Mouse (Mus musculus): ENCODE measurements at regions not wholly inside any gene's neighbourhood (a gene's known extent, or its start where the extent isn't known, plus 50 kb on each side); places are given as distances from the start of the nearest gene placed in this dataset.

DNA sequence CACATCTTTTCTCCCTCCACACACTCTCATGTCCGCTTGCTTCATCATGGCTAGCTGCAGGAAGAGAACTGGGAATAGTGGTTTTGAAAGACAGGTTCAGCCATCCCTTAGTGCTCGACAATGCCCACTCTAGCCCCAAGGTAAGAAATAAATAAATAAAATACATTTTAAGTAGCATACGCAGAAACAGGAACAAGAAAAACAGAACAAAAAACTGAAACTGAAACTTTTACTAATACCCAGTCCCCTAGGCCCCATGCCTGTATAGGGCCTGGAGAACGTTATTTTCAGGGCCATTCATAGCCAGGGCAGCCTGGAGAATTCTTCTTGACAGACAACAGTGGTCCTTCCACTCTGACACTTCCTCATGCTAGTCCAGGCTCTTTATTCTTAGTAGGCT lies 216.4 kb upstream of the Hes1 start:
- H3K79me2 ChIP-seq (ENCODE audit: control insufficient read depth, insufficient read depth): no peaks in the 10 kb centered on the region
- H3K4me2 ChIP-seq (ENCODE audit: low read depth): no peak overlapping the region
- H3K27me3 ChIP-seq (ENCODE audit: control insufficient read depth, insufficient read depth, insufficient read length): no peaks in the 10 kb centered on the region
- no peak for TF ChIP-seq REST (IDR thresholded peaks at IDR 0.05; ENCODE audit: insufficient read depth, insufficient read length)
- no peak for TF ChIP-seq CEBPB (IDR thresholded peaks at IDR 0.05; ENCODE audit: insufficient read depth, poor library complexity, severe bottlenecking)
- TF ChIP-seq MAX (IDR thresholded peaks at IDR 0.05; ENCODE audit: low read depth): no peak
- H3K4me3 ChIP-seq: no peak overlapping the region
- no peaks in the 10 kb centered on the region for H3K36me3 ChIP-seq (ENCODE audit: control insufficient read depth, insufficient read depth)
- no peak overlapping the region for H3ac ChIP-seq (ENCODE audit: control insufficient read depth, insufficient read length)

DNA sequence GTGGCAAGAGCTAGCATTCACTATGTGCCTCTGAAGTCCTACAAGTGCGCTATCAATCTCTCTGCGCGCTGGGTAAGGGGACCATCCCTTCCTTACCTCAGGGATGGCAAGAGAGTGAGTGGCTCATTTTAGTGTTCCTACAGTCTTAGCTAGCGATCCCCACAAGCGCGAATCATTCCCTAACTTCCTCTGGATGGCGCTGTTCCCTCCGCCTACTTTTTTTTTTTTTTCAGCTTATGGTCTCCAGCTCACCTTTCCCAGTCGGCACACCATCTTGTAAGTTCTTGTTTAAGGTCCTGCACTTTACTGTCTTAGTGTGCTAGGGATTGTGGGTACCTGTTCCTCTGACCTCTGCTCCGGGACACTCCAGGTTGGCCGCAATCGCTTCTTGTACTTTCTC lies 215.7 kb upstream of the Hes1 start:
- H3K4me3 ChIP-seq: no peak overlapping the region
- no peaks in the 10 kb centered on the region for H3K79me2 ChIP-seq (ENCODE audit: control insufficient read depth, insufficient read depth)
- no peak overlapping the region for H3K4me2 ChIP-seq (ENCODE audit: low read depth)
- no peaks in the 10 kb centered on the region for H3K27me3 ChIP-seq (ENCODE audit: control insufficient read depth, insufficient read depth, insufficient read length)
- TF ChIP-seq USF1 (IDR thresholded peaks at IDR 0.05; ENCODE audit: low read depth): no peak
- no peak for TF ChIP-seq REST (IDR thresholded peaks at IDR 0.05; ENCODE audit: insufficient read depth, insufficient read length)
- no peak for TF ChIP-seq SRF (IDR thresholded peaks at IDR 0.05; ENCODE audit: control insufficient read depth, insufficient read length, low read depth)
- no peak for TF ChIP-seq E2F4 (IDR thresholded peaks at IDR 0.05; ENCODE audit: insufficient read depth)
- H3ac ChIP-seq (ENCODE audit: control insufficient read depth, insufficient read length): no peak overlapping the region
- H3K36me3 ChIP-seq (ENCODE audit: control insufficient read depth, insufficient read depth): no peaks in the 10 kb centered on the region

DNA sequence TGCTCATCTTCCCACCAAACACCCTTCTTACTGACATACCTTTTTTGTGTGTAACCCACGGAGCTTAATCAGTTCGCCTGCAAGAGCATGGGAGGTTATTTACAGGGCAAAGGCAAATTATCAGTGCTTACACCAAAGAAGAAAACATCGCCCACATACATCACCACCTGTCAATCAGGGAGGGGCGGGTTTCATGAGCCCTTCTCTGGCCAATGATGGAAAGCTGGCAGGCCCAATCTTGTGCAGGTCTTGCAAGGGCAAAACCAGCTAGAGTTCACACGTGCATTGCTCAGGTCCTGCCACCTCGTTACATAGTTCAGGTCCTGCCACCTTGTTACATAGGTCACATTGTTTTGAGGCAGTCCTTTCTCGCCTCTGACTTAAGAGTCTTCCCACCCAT lies 214.7 kb upstream of the Hes1 start:
- H3ac ChIP-seq (ENCODE audit: control insufficient read depth, insufficient read length): no peak overlapping the region
- no peak for TF ChIP-seq POLR2AphosphoS2 (IDR thresholded peaks at IDR 0.05; ENCODE audit: insufficient read length, low read depth)
- no peak for TF ChIP-seq E2F4 (IDR thresholded peaks at IDR 0.05; ENCODE audit: insufficient read depth)
- no peak for TF ChIP-seq POLR2A (IDR thresholded peaks at IDR 0.05; ENCODE audit: insufficient read length, low read depth)
- no peak for TF ChIP-seq USF1 (IDR thresholded peaks at IDR 0.05; ENCODE audit: low read depth)
- no peak for TF ChIP-seq TCF3 (IDR thresholded peaks at IDR 0.05; ENCODE audit: insufficient read length, low read depth)
- TF ChIP-seq MAX (IDR thresholded peaks at IDR 0.05; ENCODE audit: low read depth): no peak
- no peak for TF ChIP-seq MYOD1 (IDR thresholded peaks at IDR 0.05; ENCODE audit: control insufficient read depth in 1 of 3, insufficient read length in 2 of 3, low read depth in 2 of 3)
- no peak for TF ChIP-seq MYOG (IDR thresholded peaks at IDR 0.05; ENCODE audit: control insufficient read depth in 1 of 3, insufficient read depth in 1 of 3, insufficient read length in 2 of 3, low read depth in 2 of 3)
- TF ChIP-seq TCF12 (IDR thresholded peaks at IDR 0.05; ENCODE audit: insufficient read depth, poor library complexity, severe bottlenecking): no peak
- TF ChIP-seq SRF (IDR thresholded peaks at IDR 0.05; ENCODE audit: control insufficient read depth, insufficient read length, low read depth): no peak
- no peak for TF ChIP-seq CEBPB (IDR thresholded peaks at IDR 0.05; ENCODE audit: insufficient read depth, poor library complexity, severe bottlenecking)
- TF ChIP-seq REST (IDR thresholded peaks at IDR 0.05; ENCODE audit: insufficient read depth, insufficient read length): no peak
- H3K4me3 ChIP-seq: no peak overlapping the region
- no peak overlapping the region for H3K4me2 ChIP-seq (ENCODE audit: low read depth)
- H3K36me3 ChIP-seq (ENCODE audit: control insufficient read depth, insufficient read depth): no peaks in the 10 kb centered on the region
- H3K79me2 ChIP-seq (ENCODE audit: control insufficient read depth, insufficient read depth): no peaks in the 10 kb centered on the region
- no peaks in the 10 kb centered on the region for H3K27me3 ChIP-seq (ENCODE audit: control insufficient read depth, insufficient read depth, insufficient read length)

DNA sequence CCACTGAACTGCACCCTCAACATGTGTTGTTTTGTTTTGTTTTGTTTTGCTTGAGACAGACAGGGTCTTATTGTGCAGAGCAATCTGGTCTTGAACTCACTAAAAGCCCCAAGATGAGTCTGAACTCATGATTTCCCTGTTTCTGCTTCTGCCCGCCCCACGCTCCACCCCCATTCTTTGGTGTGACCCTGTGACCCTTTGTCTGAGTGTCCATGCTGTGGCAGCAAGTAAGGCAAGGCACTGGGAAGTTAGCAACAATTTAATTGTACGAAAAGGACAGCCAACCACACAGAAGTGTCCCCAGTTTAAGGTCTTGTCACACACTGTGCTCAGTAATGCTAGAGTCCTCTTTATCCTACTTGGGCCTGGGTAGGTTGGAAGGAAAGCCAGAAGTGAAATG lies 213.6 kb upstream of the Hes1 start:
- Histone ChIP-seq H3ac (ENCODE audit: control insufficient read depth, insufficient read length) (no peak overlapping the region), H3K4me3 (no peak overlapping the region), H3K27me3 (ENCODE audit: control insufficient read depth, insufficient read depth, insufficient read length) (no peaks in the 10 kb centered on the region), H3K36me3 (ENCODE audit: control insufficient read depth, insufficient read depth) (no peaks in the 10 kb centered on the region), H3K79me2 (ENCODE audit: control insufficient read depth, insufficient read depth) (no peaks in the 10 kb centered on the region), H3K4me2 (ENCODE audit: low read depth) (no peak overlapping the region)
- no peak for TF ChIP-seq MAX (IDR thresholded peaks at IDR 0.05; ENCODE audit: low read depth)
- no peak for TF ChIP-seq MYOG (IDR thresholded peaks at IDR 0.05; ENCODE audit: control insufficient read depth in 1 of 3, insufficient read depth in 1 of 3, insufficient read length in 2 of 3, low read depth in 2 of 3)

DNA sequence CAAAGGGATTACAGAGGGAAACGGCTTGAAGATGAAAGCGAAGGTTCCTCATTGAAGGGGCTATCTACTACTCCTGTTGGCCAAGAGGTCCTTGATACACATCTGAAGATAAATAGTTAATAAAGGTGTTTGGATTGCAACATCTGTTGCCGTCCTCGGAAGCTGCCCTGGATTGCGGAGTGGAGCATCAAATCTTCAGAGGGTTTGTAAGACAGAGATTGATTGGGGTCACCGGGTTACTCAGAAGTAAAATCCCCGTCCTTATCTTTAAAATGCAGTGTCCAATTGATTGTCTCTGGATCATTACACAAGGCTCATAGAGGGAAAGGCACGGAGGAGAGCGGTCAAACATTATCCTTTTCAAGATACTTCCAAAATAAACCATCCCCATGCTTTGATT lies 212.4 kb upstream of the Hes1 start:
- no peaks in the 10 kb centered on the region for H3K79me2 ChIP-seq (ENCODE audit: control insufficient read depth, insufficient read depth)
- H3ac ChIP-seq (ENCODE audit: control insufficient read depth, insufficient read length): no peak overlapping the region
- no peak overlapping the region for H3K4me2 ChIP-seq (ENCODE audit: low read depth)
- H3K36me3 ChIP-seq (ENCODE audit: control insufficient read depth, insufficient read depth): no peaks in the 10 kb centered on the region
- H3K27me3 ChIP-seq (ENCODE audit: control insufficient read depth, insufficient read depth, insufficient read length): no peaks in the 10 kb centered on the region
- no peak overlapping the region for H3K4me3 ChIP-seq
- TF ChIP-seq REST (IDR thresholded peaks at IDR 0.05; ENCODE audit: insufficient read depth, insufficient read length) (no peak), CEBPB (IDR thresholded peaks at IDR 0.05; ENCODE audit: insufficient read depth, poor library complexity, severe bottlenecking) (no peak), SRF (IDR thresholded peaks at IDR 0.05; ENCODE audit: control insufficient read depth, insufficient read length, low read depth) (no peak), POLR2A (IDR thresholded peaks at IDR 0.05; ENCODE audit: insufficient read length, low read depth) (no peak), USF1 (IDR thresholded peaks at IDR 0.05; ENCODE audit: low read depth) (no peak), POLR2AphosphoS2 (IDR thresholded peaks at IDR 0.05; ENCODE audit: insufficient read length, low read depth) (no peak)

DNA sequence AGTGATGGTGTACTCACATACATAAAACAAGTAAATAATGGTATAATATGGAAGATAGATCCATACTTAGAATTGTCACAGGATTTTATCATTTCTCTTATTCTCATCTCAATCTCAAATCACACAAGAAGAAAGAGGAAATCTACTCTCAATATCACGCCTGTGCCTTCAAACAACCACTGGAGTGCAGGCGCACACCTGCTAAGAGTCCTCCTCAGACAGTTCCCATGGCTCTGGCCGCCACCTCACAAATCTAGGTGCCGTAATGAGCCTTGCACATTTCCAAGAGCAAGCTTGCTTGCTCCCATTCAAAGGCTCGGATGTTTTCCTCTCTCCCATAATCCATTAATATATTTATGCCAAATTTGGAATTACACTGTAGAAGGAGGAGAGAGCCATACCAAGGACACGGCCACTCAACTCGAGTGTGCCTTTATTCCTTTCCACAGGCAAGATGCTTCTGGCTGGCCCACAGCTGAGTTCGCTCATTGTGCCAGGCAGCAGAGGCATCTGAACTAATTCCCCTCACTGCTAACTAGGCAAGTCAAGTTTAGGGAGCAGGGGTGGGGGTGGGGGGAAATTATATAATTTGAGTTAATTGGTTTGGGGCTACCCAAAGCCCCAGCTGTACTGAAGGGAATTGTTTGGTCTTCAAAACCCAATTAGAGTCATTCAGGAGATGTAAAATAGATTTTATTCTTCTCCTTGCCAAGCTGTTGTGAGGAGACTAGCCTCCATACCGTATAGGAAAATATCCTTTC lies 209.2 kb upstream of the Hes1 start:
- Histone ChIP-seq H3ac (ENCODE audit: control insufficient read depth, insufficient read length) (no peak overlapping the region), H3K36me3 (ENCODE audit: control insufficient read depth, insufficient read depth) (no peaks in the 10 kb centered on the region), H3K79me2 (ENCODE audit: control insufficient read depth, insufficient read depth) (no peaks in the 10 kb centered on the region), H3K27me3 (ENCODE audit: control insufficient read depth, insufficient read depth, insufficient read length) (no peaks in the 10 kb centered on the region), H3K4me3 (no peak overlapping the region), H3K4me2 (ENCODE audit: low read depth) (no peak overlapping the region)
- no peak for TF ChIP-seq TCF3 (IDR thresholded peaks at IDR 0.05; ENCODE audit: insufficient read length, low read depth)
